Mouse (Mus musculus) heart, embryonic 13.5 days (tissue): ENCODE measurements around the gene Cd36. TPM values are rescaled to one million over a fixed set of nuclear protein-coding genes. Genes with fewer than 3 reads are reported as not detected.
A peak's percentile ranks its signal among the peaks of the same experiment; 100 is the strongest.

Experiments
- ATAC-seq: fragments of 200-750 bp; cut with Nextera tagmentation; 2 replicates; pipeline ENCODE4 v1.8.0; 2017; ENCODE audit warnings: moderate TSS enrichment; ENCODE audit not compliant: insufficient number of reproducible peaks, low FRiP score, low TSS enrichment; ENCODE audit errors: extremely low read depth
- H3K27ac ChIP-seq: fragments of 300-500 bp; sonication (generic); replicated peaks from 2 replicates; pipeline ENCODE4 v1.5.1; 2015; ENCODE audit warnings: moderate library complexity, mild to moderate bottlenecking, inconsistent platforms
- H3K27me3 ChIP-seq: fragments of 300-500 bp; sonication (generic); replicated peaks from 2 replicates; pipeline ENCODE4 v1.6.1; 2015; ENCODE audit warnings: mild to moderate bottlenecking, inconsistent platforms
- H3K36me3 ChIP-seq: fragments of 300-500 bp; sonication (generic); 2 replicates; pipeline ENCODE4 v1.6.1; 2015; ENCODE audit warnings: mild to moderate bottlenecking, inconsistent platforms
- H3K4me1 ChIP-seq: fragments of 300-500 bp; sonication (generic); 2 replicates; pipeline ENCODE4 v1.6.1; 2015; ENCODE audit warnings: inconsistent platforms
- H3K4me2 ChIP-seq: fragments of 300-500 bp; sonication (generic); 2 replicates; pipeline ENCODE4 v1.6.1; 2015; ENCODE audit warnings: inconsistent platforms, mild to moderate bottlenecking, moderate library complexity
- H3K4me3 ChIP-seq: fragments of 300-500 bp; sonication (generic); 2 replicates; pipeline ENCODE4 v1.5.1; 2015; ENCODE audit warnings: moderate library complexity, mild to moderate bottlenecking, inconsistent platforms
- H3K9ac ChIP-seq: fragments of 300-500 bp; sonication (generic); 2 replicates; pipeline ENCODE4 v1.6.1; 2015; ENCODE audit warnings: inconsistent platforms, mild to moderate bottlenecking, moderate library complexity
- H3K9me3 ChIP-seq: fragments of 300-500 bp; sonication (generic); 2 replicates; pipeline ENCODE4 v1.6.1; 2016; ENCODE audit warnings: inconsistent platforms
- WGBS: fragments of 180-500 bp; shearing (Covaris S2); methylation state at CpG from one replicate; pipeline ENCODE4 v1.1.7; 2015; ENCODE audit warnings: mixed read lengths; 5-methylcytosine and 5-hydroxymethylcytosine counted together
- polyA plus RNA-seq: library from polyadenylated mRNA; unstranded; fragments of >200 nt; fragmentation: Nextera tagmentation; extraction: Ambion mirVana; gene quantifications from 2 replicates; pipeline ENCODE4 v1.2.1, GENCODE M21; 2015

Gene Cd36
- polyA plus RNA-seq, 1 experiment from 2014 or later, result 74.1 TPM

DNA sequence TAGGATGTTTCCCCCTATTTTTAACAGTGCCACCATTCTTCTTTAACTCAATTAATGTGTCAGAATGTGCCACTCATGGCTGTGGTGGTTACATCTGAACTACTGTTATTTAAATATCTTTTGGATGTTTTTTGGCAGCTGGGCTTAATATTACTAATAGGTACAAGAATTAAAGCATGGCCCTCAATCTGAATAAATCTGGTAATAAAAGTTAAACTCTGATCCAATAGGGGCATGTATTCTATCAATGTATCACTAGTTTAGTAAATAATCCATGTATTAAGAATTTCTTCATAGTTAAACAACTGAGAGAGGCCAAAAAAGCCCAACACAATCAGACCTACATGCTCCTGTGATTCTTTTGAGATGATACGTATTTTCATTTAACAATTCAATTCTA, 690 bp upstream of the Cd36 start:
- no peaks in the 10 kb centered on the region for H3K27me3 ChIP-seq
- H3K36me3 ChIP-seq, result no peaks in the 10 kb centered on the region
- no peaks in the 10 kb centered on the region for H3K9me3 ChIP-seq
- no peak overlapping the region for H3K4me3 ChIP-seq
- peaks cover 12% of the 10 kb centered on the region for H3K4me1 ChIP-seq
- WGBS, result 83% methylated on average over 1 of the region's 1 CpGs
- H3K9ac ChIP-seq, result no peak overlapping the region
- H3K4me2 ChIP-seq, result no peak overlapping the region
- ATAC-seq, result no peak
- peak overlapping the region; percentile 31; the same call in 1 of the 2 replicates for H3K27ac ChIP-seq

DNA sequence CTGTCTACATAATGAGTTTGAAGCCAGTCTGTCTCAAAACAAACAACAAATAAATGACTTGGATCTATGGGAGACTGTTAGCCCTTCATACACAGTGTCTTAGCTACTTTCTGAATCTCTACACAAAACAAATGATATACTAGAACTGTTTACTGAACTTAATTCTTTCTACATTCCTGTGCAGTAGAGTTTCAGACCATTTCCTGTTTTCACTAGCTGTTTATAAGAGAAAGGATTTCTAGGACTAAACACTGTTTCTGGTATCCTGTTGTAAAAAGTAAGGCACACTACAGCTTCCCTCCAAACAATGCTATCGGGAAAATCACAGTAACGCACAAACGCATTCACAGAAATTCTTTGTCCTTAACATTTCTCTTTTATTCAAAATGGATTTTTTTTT, 2.2 kb downstream of the Cd36 start:
- WGBS, result 65% methylated on average over 3 of the region's 3 CpGs
- Histone ChIP-seq H3K9me3 (no peaks in the 10 kb centered on the region), H3K4me3 (no peak overlapping the region), H3K36me3 (no peaks in the 10 kb centered on the region), H3K27me3 (no peaks in the 10 kb centered on the region), H3K9ac (no peak overlapping the region), H3K4me2 (no peak overlapping the region), H3K4me1 (peaks cover 14% of the 10 kb centered on the region), H3K27ac (no peak overlapping the region)
- ATAC-seq, result no peak

DNA sequence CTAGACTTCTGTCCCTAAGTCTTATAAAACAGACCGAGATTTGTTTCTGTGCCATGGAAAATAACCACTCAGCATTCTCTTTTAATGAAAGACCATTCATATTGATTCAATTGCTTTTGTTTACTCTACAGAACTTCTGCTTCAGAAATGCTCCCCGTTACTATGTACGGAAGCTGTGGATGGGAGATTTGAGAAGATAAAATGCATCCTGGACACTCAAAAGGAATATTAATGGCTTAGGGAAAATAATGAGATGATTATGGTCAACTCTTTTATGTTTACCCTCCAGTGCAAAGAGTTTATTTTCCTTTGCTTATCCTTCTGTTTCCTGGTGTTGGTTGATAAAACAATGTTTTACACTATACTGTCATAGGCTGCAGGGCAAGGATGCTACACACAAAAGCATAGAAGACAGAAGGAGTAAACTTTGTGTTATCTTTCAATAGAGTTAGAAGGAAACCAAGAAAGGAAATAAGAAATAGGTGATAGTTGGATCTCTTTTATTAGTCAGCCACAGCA, 5.2 kb downstream of the Cd36 start:
- Histone ChIP-seq H3K4me2 (no peak overlapping the region), H3K36me3 (no peaks in the 10 kb centered on the region), H3K27ac (no peak overlapping the region), H3K9me3 (no peaks in the 10 kb centered on the region), H3K9ac (no peak overlapping the region), H3K27me3 (no peaks in the 10 kb centered on the region), H3K4me1 (peaks cover 22% of the 10 kb centered on the region), H3K4me3 (no peak overlapping the region)
- ATAC-seq, result no peak
- 78% methylated on average over 3 of the region's 3 CpGs for WGBS

DNA sequence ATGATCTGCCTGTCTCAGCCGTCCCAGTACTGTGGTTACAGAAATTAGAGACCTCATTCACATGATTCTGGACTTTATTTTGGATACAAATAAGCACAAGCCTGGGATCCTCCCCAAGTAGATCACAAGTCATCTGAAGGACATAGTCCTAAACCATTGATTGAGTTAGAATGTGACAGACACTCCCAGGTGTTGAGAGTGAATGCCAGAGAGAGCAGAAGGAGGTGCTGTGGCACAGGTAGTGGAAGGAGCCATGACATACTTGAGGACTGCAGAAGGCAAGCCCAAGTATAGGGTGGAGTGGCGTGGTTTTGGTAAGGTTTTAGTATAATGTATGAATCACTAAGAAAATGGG, 7.1 kb downstream of the Cd36 start:
- Histone ChIP-seq H3K4me2 (no peak overlapping the region), H3K4me1 (peaks cover 29% of the 10 kb centered on the region), H3K27ac (peak overlapping the region; percentile 76), H3K27me3 (no peaks in the 10 kb centered on the region), H3K9me3 (no peaks in the 10 kb centered on the region), H3K36me3 (no peaks in the 10 kb centered on the region), H3K9ac (no peak overlapping the region), H3K4me3 (no peak overlapping the region)
- no peak for ATAC-seq
- 65% methylated on average over 2 of the region's 2 CpGs for WGBS

DNA sequence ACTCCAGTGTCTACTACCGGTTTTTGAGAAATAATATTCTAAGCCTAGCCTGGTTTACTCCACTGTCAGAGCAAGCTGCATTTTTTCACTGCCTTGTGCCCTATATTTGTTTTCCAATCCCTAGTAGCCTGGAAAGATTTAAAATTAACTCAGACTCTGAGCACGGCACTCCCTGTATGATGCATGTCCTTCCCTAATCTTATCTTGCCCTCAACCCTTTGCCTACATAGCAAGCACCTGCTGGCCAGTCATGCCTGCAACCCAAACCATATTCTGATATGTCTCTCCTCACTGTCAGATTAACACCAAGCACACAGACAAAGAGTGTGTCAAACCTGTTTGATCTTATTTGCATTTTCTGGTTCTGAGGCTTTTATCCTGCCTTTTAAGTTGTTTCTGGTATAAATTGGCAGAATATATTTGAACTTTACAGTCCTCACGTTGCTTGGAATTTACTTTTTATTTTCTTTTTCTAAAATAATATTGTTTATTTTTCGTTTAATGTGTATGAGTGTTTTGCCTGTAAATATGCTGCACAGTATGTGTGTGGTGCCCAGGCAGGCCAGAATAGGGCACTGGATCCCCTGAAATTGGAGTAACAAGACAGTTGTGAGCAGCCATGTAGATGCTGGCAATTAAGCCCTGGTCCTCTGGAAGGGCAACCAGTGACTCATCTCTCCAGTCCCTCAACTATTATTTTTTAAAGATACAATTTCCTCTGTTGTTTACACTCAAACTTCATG, 7.6 kb downstream of the Cd36 start:
- Histone ChIP-seq H3K27ac (peak overlapping the region; percentile 76), H3K9me3 (no peaks in the 10 kb centered on the region), H3K4me1 (peaks cover 30% of the 10 kb centered on the region), H3K36me3 (no peaks in the 10 kb centered on the region), H3K4me3 (no peak overlapping the region), H3K27me3 (no peaks in the 10 kb centered on the region), H3K4me2 (no peak overlapping the region), H3K9ac (no peak overlapping the region)
- ATAC-seq, result peak; percentile 77
- 45% methylated on average over 4 of the region's 4 CpGs for WGBS

DNA sequence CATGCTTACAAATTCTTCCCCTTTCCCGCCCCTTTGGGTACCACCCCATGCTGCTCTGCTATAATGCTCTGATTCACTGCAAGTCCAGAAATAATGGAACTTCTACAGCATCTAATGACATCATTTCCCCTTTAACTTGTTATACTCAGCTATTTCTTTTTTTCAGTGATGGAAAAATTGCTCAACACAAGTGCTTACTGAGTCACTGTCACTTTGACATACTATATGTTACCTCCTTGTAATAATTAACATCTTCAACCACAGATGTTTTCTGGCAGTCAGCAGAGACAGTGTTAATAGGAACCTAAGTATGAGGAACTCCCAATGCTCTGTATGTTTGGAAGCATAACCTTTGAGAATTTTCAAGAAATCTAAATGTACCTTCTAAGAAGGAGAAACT, 8.7 kb downstream of the Cd36 start:
- WGBS, result 79% methylated on average over 1 of the region's 1 CpGs
- ATAC-seq, result no peak

DNA sequence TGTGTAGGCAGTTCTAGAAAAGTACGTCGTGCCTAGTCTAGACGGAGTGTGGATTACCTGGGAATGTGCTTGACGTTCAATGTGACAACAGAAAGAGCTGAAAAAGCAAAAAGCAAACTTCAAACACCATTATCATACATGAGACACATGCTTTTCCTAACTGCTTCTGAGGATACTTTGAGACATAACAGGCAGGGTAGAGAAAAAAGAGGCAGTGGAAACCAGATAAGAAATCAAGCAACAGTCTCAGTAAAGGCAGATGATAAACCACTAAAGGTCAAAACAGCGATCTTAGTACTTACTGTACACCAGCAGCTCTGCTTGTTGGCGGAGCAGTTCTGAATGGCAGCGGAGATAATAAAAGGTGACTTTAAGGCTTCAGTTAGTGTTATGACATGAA, 11.6 kb downstream of the Cd36 start:
- no peaks in the 10 kb centered on the region for H3K9me3 ChIP-seq
- H3K9ac ChIP-seq, result no peak overlapping the region
- H3K4me2 ChIP-seq, result no peak overlapping the region
- H3K4me3 ChIP-seq, result no peak overlapping the region
- no peak for ATAC-seq
- peak overlapping the region; percentile 56 for H3K27ac ChIP-seq
- 28% methylated on average over 7 of the region's 7 CpGs for WGBS
- no peaks in the 10 kb centered on the region for H3K27me3 ChIP-seq
- H3K36me3 ChIP-seq, result no peaks in the 10 kb centered on the region
- H3K4me1 ChIP-seq, result peaks cover 30% of the 10 kb centered on the region

More for the DNA sequence above, 8.7 kb downstream of the Cd36 start:
- H3K36me3 ChIP-seq, result no peaks in the 10 kb centered on the region
- H3K27ac ChIP-seq, result peak overlapping the region; percentile 59
- H3K4me3 ChIP-seq, result no peak overlapping the region
- peaks cover 30% of the 10 kb centered on the region for H3K4me1 ChIP-seq
- no peaks in the 10 kb centered on the region for H3K27me3 ChIP-seq
- H3K9ac ChIP-seq, result no peak overlapping the region
- H3K4me2 ChIP-seq, result no peak overlapping the region
- H3K9me3 ChIP-seq, result no peaks in the 10 kb centered on the region

DNA sequence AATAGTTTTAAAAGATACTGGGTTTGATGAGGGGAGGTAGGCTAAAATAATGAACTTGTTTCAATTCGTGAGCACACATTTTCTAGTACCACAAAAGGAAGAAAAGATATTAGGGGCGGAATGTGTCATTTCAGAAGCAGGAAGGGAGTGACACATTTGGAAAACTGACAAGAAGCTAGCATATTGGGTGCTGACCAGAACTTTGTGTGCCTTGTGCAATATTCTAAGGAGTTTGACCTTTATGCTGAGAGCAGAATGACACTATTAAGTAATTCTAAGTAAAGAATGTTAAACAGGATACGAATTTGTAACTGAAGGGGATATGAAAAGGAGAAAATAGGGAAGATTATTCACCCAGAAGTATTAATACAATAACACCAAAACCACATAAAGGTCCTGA, 12.0 kb downstream of the Cd36 start:
- Histone ChIP-seq H3K27me3 (no peaks in the 10 kb centered on the region), H3K4me3 (no peak overlapping the region), H3K27ac (peak overlapping the region; percentile 56), H3K36me3 (no peaks in the 10 kb centered on the region), H3K9me3 (no peaks in the 10 kb centered on the region), H3K4me1 (peaks cover 30% of the 10 kb centered on the region), H3K4me2 (no peak overlapping the region), H3K9ac (no peak overlapping the region)
- 55% methylated on average over 3 of the region's 3 CpGs for WGBS
- ATAC-seq, result no peak

DNA sequence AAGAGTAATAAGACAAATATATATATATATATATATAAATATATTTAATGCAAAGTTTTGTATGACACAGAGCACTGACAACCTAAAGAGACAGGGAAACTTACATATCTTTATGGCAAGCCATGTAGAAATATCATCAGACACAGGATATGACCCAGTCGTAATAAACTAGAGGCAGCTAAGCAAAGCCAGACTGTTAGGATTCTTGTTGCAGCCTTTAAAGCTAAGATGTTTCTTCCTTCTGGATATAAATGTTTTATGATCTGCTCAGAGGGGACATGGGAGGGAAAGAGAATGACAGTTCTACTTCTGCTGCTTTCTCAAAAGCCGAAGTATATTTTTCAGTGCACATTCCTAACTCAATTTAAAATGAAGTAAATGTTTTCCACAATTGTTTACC, 14.3 kb downstream of the Cd36 start:
- Histone ChIP-seq H3K4me1 (peaks cover 12% of the 10 kb centered on the region), H3K9me3 (no peaks in the 10 kb centered on the region), H3K4me3 (no peak overlapping the region), H3K27me3 (no peaks in the 10 kb centered on the region), H3K9ac (no peak overlapping the region), H3K4me2 (no peak overlapping the region), H3K27ac (no peak overlapping the region), H3K36me3 (no peaks in the 10 kb centered on the region)
- 76% methylated on average over 2 of the region's 2 CpGs for WGBS
- no peak for ATAC-seq

DNA sequence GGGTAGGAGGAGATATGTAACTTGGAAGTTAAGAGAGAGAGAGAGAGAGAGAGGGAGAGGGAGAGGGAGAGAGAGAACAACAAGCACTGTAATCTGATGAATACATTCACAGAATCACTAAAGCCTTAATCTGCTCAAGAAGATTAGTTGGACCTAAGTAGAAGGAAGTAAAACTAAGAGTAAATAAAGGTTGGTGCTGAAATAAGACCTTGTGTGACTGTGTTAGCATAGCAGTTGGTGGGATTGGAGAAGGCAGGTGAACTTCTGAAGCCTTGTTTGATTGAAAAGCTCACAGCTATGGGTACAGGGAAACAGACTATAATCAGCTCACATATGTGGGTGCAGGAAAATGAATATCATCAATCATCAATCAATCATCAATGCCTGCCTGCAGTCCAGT, 23.2 kb downstream of the Cd36 start:
- Histone ChIP-seq H3K36me3 (no peaks in the 10 kb centered on the region), H3K4me1 (peaks cover 7% of the 10 kb centered on the region; the same call in 1 of the 2 replicates), H3K4me3 (no peak overlapping the region), H3K9ac (no peak overlapping the region), H3K4me2 (no peak overlapping the region), H3K9me3 (no peaks in the 10 kb centered on the region; the same call in 1 of the 2 replicates), H3K27me3 (no peaks in the 10 kb centered on the region), H3K27ac (no peak overlapping the region)
- no peak for ATAC-seq

DNA sequence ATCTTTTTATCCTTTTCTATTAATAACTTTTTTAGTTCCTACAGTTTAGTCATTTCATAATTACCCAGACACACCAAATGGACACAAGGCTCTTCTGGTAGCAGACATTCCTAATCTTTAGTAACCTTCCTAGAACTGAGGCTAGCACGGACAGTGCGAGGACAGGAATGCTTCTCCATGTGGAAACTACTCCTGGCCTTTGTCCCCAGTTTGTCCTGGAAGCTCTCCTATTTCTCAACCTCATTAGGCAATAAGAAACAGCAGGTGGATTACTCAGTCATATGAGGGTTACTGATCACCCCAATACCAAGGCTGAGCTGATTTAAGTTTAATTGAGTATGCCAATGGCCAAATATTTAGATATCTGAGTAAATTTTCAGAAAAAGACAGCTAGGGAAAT, 25.5 kb downstream of the Cd36 start:
- Histone ChIP-seq H3K9me3 (no peaks in the 10 kb centered on the region; the same call in 1 of the 2 replicates), H3K4me1 (peaks cover 7% of the 10 kb centered on the region; the same call in 1 of the 2 replicates), H3K27me3 (no peaks in the 10 kb centered on the region), H3K27ac (no peak overlapping the region), H3K36me3 (no peaks in the 10 kb centered on the region), H3K9ac (no peak overlapping the region), H3K4me3 (no peak overlapping the region), H3K4me2 (no peak overlapping the region)
- no peak for ATAC-seq
- WGBS, result 49% methylated on average over 2 of the region's 2 CpGs

DNA sequence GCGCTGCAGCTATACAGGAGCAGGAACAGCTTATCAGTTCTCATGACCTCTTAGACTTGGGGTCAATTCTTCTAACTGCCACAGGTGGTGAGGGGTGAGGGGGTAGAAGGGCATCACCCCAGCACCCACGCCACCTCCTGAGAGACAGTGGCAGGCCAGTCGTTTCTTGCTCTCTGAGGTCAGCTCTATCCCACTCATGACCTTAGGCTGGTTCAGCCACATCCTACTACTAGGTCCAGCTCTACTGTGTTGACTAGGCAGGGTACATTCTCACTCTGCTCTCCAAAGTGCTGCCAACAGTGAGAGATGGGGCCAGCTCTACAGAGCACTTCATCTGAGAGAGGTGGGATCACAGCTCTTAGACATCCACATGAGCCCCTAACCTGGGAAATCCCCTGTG, 30.2 kb downstream of the Cd36 start:
- no peak overlapping the region for H3K4me2 ChIP-seq
- no peaks in the 10 kb centered on the region for H3K27me3 ChIP-seq
- no peaks in the 10 kb centered on the region for H3K9me3 ChIP-seq
- no peaks in the 10 kb centered on the region for H3K36me3 ChIP-seq
- H3K27ac ChIP-seq, result no peak overlapping the region
- ATAC-seq, result no peak
- no peak overlapping the region for H3K9ac ChIP-seq
- 72% methylated on average over 3 of the region's 3 CpGs for WGBS
- peaks cover 11% of the 10 kb centered on the region for H3K4me1 ChIP-seq
- H3K4me3 ChIP-seq, result no peak overlapping the region
